Mouse (Mus musculus): ENCODE data around the gene Ormdl3. TPM values are rescaled to one million over a fixed set of nuclear protein-coding genes. Genes with fewer than 3 reads are reported as not detected.

Ormdl3 gene
- polyA plus RNA-seq, 1 experiment from 2014 or later = 94.8 TPM

DNA sequence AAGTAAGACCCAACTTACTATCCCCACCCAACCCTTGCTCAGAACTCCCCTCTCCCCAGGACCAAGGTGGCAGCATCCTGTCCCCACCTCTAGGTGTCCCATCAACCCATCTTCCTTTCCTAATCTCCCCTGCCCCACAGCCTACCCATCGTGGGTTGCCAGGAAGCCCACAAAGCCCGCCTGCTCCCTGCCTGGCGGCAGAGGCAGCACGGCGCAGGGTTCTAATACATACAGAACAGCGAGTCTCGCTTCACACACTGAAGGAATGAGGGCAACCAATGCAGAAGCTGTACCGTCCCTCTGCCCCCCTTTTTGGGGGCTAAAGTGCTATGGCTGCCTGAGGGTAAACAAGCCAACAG, 5.2 kb downstream of the Ormdl3 start:
- in situ Hi-C loops (cut with MboI; ENCODE audit: low pct_unique_long_range_greater_than_20kb) = no loop called here
- POLR2A ChIA-PET = no interaction called here
- TF ChIP-seq CTCF (IDR thresholded peaks at IDR 0.05) = no peak
- no peaks in the 10 kb centered on the region for H3K27me3 ChIP-seq
- CTCF ChIA-PET = no interaction called here
- ATAC-seq (no peak), DNase-seq (ENCODE audit: low read depth, low spot score) (no peak)

DNA sequence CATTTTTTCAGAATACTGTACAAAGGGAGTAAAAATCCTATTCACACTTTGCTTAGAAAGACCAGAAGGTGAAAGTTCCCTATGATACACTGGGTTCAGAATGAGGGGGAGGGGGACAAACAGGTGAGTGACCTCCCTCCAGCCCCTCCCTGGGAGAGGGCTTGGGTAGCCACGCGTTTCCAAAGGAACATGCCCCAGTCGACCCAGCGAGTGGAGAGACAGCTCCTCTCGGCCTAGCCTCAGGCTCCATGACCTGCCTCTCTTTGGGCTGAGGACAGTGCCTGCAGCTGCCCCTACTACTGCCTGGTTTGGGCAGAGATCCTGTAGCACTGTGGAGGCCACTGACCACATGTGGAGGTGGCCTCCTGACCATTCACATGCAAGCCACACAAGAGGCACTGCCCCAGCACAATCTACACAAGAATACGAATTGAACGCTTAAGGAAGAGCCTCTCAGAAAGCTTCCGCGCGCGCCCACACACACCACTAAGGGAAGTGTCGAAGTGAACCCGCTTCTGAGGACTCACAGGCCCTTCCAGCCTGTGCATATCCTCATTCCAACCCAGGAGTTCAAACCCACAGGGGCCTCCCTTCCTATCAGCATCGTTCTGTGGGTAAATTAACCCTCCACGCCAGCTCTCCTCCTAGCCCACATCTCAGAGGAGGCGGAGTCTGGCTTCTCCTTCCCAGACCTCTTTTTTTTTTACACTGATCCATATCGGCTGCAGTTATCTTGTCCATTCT, 5.7 kb downstream of the Ormdl3 start:
- DNase-seq (ENCODE audit: low read depth, low spot score) (no peak), ATAC-seq (no peak)
- ChIA-PET CTCF (no interaction called here), POLR2A (no interaction called here)
- in situ Hi-C loops (cut with MboI; ENCODE audit: low pct_unique_long_range_greater_than_20kb) = no loop called here
- TF ChIP-seq CTCF (IDR thresholded peaks at IDR 0.05) = no peak
- H3K27me3 ChIP-seq = no peaks in the 10 kb centered on the region

DNA sequence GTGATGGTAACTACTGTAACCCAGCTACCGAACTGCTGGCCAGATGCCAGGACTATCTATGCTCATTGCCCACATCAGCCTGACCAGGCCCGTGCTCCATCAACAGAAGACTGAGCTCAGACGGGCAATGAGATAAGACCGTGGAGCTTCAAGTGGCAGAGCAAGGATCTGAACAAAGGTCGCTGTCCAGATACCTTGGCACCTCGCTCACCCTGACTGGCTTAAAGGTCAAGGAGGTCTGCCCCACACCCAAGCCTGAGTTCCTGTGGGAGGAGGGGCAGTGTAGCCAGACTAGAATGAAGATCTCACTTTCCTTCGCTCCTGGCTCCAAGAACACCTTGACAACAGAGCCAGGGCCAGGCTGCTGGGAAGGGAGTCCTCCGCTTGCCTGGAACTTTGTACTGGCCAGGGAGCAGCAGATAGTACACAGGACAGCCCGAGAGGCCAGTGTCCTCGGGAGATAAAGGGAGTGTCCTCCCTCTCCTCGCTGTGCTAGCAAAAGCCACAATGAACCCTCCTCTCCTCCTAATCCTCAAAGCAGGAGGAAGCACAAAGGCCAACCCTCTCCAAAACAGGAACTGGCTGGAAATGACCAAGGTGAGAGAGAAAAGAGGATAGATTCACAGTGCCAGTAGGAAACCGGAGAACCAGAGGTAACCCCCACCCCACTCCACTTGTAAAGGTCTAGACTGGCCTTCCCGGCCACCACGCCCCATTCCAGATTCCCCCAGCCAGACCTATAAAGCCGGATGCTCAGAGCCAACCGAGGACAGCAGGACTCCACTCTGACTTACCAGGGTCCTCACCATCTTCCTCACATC, 6.7 kb downstream of the Ormdl3 start:
- DNase-seq (ENCODE audit: low read depth, low spot score) (no peak), ATAC-seq (no peak)
- no peak for TF ChIP-seq CTCF (IDR thresholded peaks at IDR 0.05)
- in situ Hi-C loops (cut with MboI; ENCODE audit: low pct_unique_long_range_greater_than_20kb) = no loop called here
- ChIA-PET CTCF (no interaction called here), POLR2A (no interaction called here)
- no peaks in the 10 kb centered on the region for H3K27me3 ChIP-seq

DNA sequence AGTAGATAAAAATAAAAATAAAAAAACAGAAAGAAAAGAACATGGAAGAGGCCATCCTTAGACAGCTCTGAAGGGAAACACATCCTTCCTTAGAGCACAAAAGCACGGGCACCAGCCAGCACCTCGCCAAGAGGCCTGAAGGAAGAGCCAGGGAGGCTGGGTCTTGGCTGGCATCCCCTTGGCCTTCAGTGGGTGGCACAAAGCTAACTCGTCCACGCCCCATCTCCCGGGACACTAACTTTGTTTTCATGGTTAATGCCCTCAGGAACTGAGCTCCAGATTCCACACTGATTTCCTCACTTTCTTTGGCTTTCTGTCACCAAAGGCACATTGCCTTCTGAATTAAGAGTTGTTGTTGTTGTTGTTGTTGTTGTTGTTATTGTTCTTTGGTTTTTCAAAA, 9.4 kb downstream of the Ormdl3 start:
- in situ Hi-C loops (cut with MboI; ENCODE audit: low pct_unique_long_range_greater_than_20kb) = no loop called here
- CTCF ChIA-PET = interaction anchor here (1.0 to 1.1 kb wide), 2 partner anchors 24 to 85 kb away, joined by 3 read pairs; no protein-coding TSS in a partner anchor

DNA sequence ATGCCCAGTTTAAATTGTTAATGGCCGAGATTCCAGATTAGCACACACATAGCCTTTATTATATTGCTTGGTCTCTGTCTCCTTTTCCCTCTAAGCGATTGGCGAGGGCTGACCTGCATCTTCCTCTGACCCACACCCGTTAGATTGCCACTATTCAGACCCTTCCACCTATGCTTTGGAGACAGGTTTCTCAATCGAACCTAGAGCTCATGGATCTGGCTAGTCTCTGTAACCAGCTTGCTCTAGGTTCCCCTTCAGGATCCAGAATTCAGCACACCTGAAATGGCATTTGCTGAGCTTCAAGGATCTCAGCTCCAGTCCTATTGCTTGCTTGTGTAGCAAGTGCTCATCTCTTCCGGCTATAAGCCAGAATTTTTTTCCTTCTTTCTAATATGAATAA, 17.7 kb downstream of the Ormdl3 start:
- ChIA-PET POLR2A (no interaction called here), CTCF (no interaction called here)
- H3K27me3 ChIP-seq = peaks cover 7% of the 10 kb centered on the region
- ATAC-seq (no peak), DNase-seq (ENCODE audit: low read depth, low spot score) (no peak)
- TF ChIP-seq CTCF (IDR thresholded peaks at IDR 0.05) = no peak
- in situ Hi-C loops (cut with MboI; ENCODE audit: low pct_unique_long_range_greater_than_20kb) = no loop called here

More for the DNA sequence above, 9.4 kb downstream of the Ormdl3 start:
- no peak for TF ChIP-seq CTCF (IDR thresholded peaks at IDR 0.05)
- no peak for DNase-seq (ENCODE audit: low read depth, low spot score)
- POLR2A ChIA-PET = no interaction called here
- peak; percentile 41 for ATAC-seq
- H3K27me3 ChIP-seq = no peaks in the 10 kb centered on the region

DNA sequence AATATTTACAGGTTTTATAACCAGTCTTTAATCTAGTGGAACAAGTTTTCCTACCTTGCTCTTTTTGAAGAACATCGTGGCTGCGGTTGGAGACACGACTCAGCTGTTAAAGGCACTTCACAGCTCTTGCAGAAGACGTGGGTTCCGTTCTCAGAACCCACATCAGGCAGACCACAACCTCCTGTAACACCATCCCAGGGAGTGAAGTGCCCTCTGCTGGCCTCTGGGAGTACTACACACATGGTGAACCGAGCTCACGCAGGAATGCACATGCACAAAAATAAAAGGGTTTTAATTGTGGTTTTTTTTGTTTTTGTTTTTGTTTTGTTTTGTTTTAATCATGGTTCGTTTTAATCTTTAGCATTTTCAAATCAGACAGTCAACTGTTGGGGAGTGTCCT, 18.8 kb downstream of the Ormdl3 start:
- ATAC-seq = no peak
- peak; percentile 62 for TF ChIP-seq CTCF (IDR thresholded peaks at IDR 0.05)
- ChIA-PET POLR2A (interaction anchor here (0.5 to 0.6 kb wide), 2 partner anchors 85 to 114 kb away, joined by 3 read pairs; no protein-coding TSS in a partner anchor), CTCF (interaction anchor here (1.0 kb wide), 1 partner anchor 105 kb away, joined by 3 read pairs; no protein-coding TSS in a partner anchor)
- no peak for DNase-seq (ENCODE audit: low read depth, low spot score)
- in situ Hi-C loops (cut with MboI; ENCODE audit: low pct_unique_long_range_greater_than_20kb) = no loop called here
- peaks cover 19% of the 10 kb centered on the region for H3K27me3 ChIP-seq

DNA sequence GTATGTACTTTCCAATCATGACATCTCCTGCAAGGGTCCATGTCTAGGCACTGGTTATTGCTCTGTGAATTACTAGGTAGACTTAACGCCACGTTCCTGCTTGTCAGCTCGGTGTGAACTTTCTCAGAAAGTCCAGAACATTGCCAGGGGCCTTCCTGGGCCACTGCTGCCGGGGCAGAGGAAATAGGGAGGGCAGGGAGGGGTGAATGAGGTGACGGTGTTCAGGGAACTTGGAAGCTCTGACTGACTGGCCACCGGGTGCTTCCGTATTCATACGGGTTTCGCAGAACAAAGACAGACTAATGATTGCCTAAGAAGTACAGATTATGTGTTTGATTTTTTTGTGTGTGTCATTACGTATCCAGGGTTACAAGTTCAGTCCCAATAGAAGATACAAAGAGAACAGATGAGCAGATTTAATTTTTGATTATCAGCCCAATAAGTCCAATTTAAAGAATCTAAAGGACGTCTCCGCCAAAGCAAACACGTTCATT, 23.2 kb downstream of the Ormdl3 start:
- in situ Hi-C loops (cut with MboI; ENCODE audit: low pct_unique_long_range_greater_than_20kb) = no loop called here
- no peak for TF ChIP-seq CTCF (IDR thresholded peaks at IDR 0.05)
- ChIA-PET POLR2A (no interaction called here), CTCF (no interaction called here)
- ATAC-seq (no peak), DNase-seq (ENCODE audit: low read depth, low spot score) (no peak)
- H3K27me3 ChIP-seq = peaks cover 36% of the 10 kb centered on the region

DNA sequence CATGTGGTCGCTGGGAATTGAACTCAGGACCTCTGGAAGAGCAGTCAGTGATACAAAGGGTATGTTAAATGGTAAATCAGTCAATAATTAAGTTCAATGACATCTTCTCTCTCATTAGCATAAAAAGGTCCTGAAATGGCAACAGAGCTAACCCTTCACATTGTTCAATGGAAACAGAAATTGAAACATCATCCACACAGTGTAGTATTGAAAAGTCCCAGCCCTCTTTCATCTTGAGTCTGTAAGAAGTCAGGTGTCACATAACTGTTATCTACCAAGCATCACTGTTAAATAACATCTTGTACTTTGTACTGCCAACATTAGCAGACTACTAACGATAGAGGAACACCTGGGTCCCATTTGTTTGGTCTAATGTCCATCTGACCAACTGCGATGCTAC, 24.1 kb downstream of the Ormdl3 start:
- no peak for ATAC-seq
- POLR2A ChIA-PET = no interaction called here
- DNase-seq (ENCODE audit: low read depth, low spot score) = no peak
- in situ Hi-C loops (cut with MboI; ENCODE audit: low pct_unique_long_range_greater_than_20kb) = no loop called here
- peaks cover 41% of the 10 kb centered on the region for H3K27me3 ChIP-seq
- no peak for TF ChIP-seq CTCF (IDR thresholded peaks at IDR 0.05)
- CTCF ChIA-PET = no interaction called here

DNA sequence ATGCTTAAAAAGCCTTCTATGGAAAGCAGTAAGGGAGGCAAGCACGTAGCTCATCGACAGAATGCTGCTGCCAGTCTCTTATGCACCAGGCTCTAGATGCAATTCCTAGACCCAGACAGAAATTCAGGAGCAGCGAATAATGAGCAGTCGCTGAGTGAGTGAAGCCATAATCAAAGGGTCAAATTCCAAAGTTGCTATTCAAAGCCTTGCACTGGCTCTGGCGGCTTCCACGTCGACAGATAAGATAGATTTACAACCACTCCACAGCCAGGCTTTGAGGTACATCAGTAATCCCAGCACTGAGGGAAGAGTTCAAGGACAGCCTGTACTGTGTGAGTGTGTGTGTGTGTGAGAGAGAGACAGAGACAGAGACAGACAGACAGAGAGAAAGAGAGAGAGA, 26.2 kb downstream of the Ormdl3 start:
- ATAC-seq (no peak), DNase-seq (ENCODE audit: low read depth, low spot score) (no peak)
- ChIA-PET CTCF (no interaction called here), POLR2A (interaction anchor here (0.6 kb wide), 1 partner anchor 28 kb away, joined by 3 read pairs; no protein-coding TSS in a partner anchor)
- peaks cover 52% of the 10 kb centered on the region for H3K27me3 ChIP-seq
- in situ Hi-C loops (cut with MboI; ENCODE audit: low pct_unique_long_range_greater_than_20kb) = no loop called here
- TF ChIP-seq CTCF (IDR thresholded peaks at IDR 0.05) = no peak

DNA sequence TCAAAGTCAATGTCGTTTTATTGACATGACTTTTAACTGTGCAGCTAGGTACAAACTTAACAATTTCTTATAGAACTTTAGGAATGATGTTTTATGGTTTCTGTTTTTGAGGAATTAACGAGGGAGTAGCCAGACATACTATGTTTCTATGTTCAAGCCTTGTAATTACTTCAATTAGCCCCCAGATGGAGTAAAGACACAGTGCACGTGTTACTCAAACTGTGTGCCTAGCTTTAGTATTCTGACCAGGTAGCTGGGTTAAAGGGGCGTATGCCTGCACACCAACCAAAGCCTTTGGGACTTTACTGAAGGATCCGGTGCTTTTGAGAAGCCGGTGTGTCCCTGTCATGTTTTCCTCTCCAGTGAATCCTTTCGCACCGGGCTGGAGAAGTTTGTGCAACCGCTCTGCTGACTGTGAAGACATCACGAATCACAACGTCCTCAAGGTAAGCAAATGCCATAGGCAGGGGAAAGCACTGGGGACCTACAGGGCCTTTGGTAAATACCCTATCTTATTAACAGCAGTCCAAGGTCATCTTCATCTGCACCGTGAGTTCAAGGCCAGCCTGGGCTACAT, 32.0 kb downstream of the Ormdl3 start:
- ATAC-seq (no peak), DNase-seq (ENCODE audit: low read depth, low spot score) (no peak)
- POLR2A ChIA-PET = no interaction called here

More for the DNA sequence above, 32.0 kb downstream of the Ormdl3 start:
- peak; percentile 57 for TF ChIP-seq CTCF (IDR thresholded peaks at IDR 0.05)
- in situ Hi-C loops (cut with MboI; ENCODE audit: low pct_unique_long_range_greater_than_20kb) = no loop called here
- peaks cover 42% of the 10 kb centered on the region for H3K27me3 ChIP-seq
- CTCF ChIA-PET = interaction anchor here (2.5 kb wide), 1 partner anchor 42 kb away, joined by 10 read pairs; the partner anchor contains the start of gene Lrrc3c

Data from Patski (cell line).